Mouse (Mus musculus) embryonic fibroblast, embryonic 13.5 days (primary cell): ENCODE results near the gene Wnt8b.
A peak's percentile ranks its signal among the peaks of the same experiment; 100 is the strongest.

Experiments used
- CTCF ChIP-seq: IDR thresholded peaks from 2 replicates; pipeline ENCODE4 v1.5.1; 2011; ENCODE audit warnings: mild to moderate bottlenecking, control low read depth, low read length, moderate library complexity, borderline replicate concordance; ENCODE audit not compliant: insufficient read depth
- POLR2A ChIP-seq: IDR thresholded peaks from 2 replicates; pipeline ENCODE4 v1.6.1; 2011; ENCODE audit warnings: low read depth, mild to moderate bottlenecking, control low read depth, low read length, moderate library complexity

DNA sequence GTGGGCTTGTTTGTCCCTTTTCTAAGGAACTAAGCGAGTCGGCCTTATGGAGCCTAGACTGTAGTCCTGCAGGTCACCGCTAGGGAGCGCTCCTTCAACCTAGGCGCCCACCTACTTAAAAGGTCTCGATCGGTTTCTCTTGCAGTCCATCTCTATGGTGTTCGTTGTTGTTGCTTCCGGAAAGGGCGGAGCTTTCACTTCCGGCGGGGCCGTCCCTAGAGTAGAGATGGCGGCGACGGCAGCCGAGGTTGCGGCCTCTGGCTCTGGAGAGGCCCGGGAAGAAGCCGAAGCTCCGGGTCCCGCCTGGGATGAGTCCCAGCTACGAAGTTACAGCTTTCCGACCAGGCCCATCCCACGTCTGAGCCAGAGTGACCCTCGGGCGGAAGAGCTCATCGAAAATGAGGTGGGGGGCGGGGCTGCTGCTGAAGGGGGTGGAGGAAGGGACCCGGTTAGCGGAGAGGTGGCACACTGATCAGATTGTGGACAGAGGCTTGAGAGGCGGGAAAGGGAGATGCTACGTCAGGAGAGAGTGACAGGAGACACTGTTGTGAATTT is 69.5 kb downstream of the Wnt8b start, which contains the start of gene Hif1an:
- TF ChIP-seq POLR2A = peak; percentile 79
- TF ChIP-seq CTCF = peak; percentile 75; the same call in 1 of the 2 replicates
